Mouse (Mus musculus) kidney, postnatal 10 days (tissue): ENCODE results near the gene Tanc1.

ENCODE experiments used
- DNase-seq: peaks from one replicate; pipeline ENCODE4 v3.0.0; 2021; ENCODE audit warnings: mixed read lengths

The Tanc1 gene

DNA sequence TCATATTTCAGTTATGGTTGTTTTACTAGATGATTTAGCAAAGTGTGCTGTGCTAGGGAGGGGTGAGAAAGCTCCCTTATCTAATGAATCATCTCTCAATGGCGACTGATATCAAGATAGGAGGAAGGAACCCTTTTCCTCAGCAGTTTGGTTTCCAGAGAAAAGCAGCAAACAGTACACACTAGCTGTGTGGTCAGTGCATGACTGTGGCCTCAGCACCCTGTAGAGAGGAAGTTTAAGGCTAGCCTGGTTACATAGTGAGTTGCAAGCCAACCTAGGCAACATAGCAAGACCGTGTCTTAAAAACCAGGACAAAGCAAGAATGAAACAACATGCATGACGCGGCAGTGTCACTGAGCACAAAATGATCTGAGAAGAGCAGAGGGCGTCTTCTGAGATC, 150.4 kb downstream of the Tanc1 start:
- no peak for DNase-seq

DNA sequence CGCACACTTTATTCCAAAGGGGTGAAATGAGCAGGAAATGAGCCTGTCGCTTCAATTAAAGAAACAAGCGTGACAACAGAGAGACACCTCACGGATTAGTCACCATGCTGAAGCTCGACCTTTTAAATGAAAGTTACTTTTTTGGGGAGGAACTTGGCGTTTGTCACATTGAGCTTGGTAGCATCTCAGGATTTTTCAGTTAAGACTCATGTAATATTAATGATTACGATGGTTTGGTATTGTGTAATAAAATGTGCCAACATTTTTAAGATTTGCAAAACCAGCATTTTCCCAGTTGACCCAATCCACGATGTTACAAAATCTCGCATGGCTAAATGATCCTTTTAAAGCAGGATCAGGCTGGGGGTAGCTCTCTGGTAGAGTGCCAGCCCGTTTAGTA, 153.8 kb downstream of the Tanc1 start:
- no peak for DNase-seq

DNA sequence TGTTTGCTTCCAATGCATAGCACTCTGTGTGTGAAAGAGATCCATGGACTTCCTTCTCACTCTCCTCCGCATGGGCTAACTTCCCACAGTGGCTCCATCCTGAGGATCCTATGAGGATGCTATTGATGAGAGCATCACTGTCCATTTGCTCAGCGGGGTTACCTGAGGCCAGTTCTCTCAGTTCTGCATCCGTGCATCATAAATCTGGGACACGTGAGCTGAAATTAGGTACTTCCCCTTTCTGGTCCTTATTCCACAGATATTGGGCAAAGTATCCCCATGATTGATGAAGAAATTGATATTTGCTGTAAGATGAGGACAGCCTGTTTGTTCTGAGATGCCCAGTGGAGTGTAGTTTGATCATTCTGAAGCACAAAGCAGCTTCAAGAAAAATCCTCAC, 156.1 kb downstream of the Tanc1 start:
- DNase-seq = no peak

DNA sequence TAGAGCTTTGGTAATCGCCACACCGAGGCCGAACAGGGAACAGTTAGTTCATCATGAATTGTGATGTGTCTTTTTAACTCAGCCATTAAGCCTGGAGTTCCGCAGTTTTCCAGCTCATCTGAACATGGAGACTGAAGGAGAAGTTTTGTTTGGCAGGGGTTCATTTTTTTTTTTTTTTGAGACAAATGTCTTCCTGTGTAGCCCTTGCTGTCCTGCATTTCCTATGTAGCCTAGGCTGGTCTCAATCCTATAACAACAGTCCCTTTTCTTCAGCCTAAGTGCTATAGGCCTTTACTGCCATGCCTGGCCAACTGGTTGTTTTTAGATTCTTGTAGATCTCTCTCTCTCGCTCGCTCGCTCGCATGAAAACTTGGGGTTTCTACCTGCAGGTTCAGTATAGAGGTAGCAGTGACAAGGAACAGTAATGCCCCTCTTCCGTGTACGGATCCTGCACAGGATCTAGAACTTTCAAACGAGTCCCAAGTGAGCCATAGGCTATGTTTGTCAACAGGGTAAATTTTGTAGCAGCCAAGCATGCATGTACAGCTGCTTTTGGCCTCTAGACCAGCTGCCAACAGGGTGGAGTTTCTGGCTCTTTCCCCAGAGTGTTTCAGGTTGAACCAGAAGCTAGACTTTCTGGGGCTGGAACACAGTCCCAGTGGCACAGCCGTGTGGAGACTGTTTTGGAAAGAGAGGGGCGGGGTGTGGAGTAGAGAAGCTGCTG, 157.0 kb downstream of the Tanc1 start:
- peak; percentile 67 for DNase-seq

DNA sequence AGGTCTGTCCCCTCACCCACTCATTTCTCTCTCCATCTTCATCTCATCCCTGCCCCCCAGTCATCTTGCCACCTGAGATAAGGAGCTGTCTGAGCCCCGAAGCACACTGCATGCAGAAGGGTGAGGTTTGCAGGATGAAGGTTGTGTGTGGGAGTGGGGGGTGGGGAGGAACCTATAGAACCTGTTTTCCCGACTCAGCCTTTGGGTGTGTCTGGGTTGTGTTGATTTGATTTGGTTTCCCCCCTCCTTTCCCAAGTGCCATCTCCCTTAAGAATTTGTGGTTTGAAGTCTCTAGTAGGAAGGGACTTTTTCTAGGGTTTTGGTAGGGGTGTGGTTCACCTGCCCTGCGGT, 157.5 kb downstream of the Tanc1 start:
- DNase-seq = no peak

DNA sequence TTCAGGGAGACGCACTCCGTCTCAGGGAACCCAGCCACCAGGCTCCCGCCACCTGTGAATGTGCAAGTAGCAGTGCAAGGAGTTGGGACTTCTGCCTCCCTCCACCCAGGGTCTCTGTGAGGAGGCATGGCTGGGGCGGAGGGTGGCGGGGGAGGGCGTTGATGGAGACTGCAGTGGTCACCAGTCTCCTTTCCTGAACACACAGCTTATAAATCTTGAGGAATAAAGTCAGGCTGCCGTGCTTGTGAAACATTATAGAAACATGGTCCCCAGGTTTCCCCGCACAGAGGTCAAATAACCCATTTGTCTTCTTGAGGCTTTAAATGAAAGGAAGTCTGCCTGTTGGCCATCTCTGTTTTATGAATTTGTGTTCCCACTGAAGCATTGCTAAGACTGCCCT, 159.9 kb downstream of the Tanc1 start:
- DNase-seq = peak; percentile 47

DNA sequence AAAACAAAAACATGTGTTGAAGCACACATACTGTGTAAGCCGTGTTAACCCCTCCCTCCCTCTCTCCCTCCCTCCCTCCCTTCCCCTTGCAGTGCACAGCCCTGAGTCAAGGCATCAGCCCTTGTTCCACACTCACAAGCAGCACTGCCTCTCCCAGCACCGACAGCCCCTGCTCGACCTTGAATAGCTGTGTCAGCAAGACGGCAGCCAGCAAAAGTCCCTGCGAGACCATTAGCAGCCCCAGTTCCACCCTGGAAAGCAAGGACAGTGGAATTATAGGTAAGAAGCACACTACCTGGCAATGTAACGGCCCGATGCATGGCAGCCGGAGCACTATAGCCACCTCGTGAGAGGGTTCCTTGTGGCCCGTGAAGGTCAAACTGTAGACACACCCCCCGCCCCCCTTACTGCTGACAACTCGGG, 160.4 kb downstream of the Tanc1 start:
- peak; percentile 66 for DNase-seq

DNA sequence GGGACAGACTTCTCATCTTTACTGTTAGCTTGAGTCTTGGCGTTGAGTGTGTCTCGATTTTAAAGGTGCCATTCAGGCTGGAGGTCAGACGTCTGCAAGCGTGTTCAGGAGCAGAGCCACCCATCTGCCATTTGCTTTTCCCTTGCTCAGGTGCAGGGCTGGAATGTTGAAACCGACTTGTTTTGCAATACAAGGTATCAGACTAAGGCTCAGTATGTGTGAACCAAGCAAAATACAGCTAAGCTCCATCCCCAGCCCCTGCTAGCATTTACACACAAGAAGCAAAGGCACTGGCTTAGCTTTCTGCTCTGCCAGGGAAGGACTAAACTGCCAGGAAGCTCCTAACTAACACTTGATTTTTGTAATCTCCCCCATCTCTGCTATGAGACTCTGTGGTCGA, 162.5 kb downstream of the Tanc1 start:
- DNase-seq = no peak

DNA sequence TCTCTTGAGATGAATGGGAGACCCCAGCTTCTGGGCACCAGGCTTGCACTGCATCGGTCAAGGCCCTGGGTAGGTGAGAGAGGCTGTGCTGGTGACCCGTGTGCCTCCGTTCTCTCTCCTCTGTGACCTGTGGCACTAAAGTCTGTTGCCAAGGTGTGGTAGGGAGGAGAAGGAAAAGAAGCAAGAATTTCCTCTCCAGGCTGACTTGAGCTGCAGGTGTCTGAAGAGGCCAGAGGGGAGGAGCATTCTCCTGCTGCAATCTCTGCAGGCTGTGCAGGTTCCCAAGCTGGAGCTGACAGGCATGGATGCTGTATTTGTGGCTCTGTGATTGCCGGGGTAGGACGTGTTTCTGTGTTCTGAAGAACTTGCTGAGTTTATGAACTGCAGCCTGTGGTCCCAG, 163.3 kb downstream of the Tanc1 start:
- no peak for DNase-seq

DNA sequence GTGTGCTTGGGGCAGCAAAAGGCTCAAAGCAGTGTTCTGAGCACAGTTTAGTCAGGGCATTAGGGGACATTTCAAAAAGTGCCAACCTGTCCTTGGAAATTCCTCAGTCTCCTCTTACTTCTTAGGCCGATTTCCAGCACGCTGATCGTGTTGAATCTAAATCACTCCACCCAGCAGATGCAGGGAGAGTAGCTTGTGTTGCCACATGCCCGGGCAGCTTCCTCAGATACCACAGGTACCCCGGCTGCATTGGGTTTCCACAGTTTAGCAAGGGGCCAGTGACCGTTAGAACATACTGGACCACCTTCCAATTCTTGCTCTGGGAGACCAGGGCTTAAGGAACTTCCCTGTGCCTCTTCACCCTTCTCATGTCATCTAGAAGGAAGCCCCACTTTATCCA, 164.0 kb downstream of the Tanc1 start:
- no peak for DNase-seq

DNA sequence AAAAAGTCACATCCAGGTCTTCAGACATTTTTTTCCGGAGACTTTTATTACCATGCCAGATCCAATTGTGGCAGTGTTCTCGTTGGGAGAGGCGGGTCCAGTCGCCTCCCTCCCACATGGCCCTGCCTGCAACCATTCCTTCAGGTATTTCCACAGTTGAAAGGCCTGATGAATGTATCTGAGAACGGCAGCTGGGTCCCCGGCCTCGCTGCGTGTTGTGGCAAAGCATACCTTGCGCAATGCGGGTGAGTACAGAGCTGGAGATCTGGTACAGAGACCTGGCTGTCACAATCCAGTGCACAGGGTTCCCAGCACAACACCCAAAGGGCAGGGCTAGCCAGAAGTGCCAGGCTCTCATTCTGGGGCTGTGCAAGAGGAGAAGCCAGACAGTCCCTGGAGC, 167.5 kb downstream of the Tanc1 start:
- DNase-seq = peak; percentile 63

DNA sequence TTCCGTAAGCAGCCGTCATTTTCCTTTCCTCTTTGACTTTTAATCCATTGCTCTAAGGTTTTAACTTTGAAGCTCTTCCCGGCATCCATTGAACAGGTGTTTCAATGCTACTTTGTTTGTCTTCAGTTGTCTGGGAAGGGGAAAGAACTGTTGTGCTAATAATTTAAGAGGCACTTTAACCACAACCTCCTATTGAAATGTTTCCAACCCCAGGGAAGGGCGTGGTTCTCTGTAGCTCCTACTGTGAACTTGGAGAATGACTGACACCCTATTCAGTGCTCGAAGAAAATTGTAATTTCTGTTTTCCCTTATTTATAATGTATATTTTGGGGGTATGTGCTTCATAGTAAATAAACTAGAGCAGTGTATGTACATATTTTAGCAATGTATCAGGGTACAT, 168.4 kb downstream of the Tanc1 start:
- DNase-seq = no peak

DNA sequence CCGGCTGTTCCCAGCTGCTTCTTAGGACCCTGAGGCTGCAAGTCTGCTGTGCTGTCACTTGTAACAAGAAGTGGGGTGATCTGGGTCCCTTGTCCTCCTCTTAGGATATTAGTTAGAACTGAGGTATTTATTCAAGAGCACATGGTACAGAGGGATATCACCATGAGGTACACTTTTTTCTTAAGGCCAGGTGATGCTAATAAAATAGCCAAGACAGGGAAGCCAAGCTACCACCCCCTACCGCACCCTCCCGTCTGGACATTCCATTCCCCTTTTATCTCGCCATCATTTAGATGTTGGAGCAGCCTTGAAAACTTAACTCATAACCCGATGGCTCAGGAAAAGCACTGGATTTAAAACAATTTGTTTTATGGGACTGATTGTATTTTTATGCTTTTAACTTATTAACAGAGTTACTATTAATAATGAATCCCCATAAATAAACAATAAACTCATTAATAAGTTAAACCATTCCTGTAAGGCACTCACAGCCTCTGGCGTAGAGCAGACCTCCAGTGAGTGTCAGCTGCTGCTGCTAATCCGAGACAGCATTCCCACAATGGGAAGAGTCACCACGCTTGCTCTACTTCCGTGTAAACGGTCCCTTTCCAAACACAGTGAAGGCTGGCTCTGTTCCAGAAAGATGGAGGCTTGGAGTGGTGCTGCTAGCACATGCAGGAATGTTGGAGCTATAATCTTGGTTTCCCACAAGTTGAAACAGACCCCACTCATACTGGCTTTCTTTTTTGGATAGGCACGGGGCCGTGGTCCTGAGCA, 171.4 kb downstream of the Tanc1 start:
- peak; percentile 60 for DNase-seq

DNA sequence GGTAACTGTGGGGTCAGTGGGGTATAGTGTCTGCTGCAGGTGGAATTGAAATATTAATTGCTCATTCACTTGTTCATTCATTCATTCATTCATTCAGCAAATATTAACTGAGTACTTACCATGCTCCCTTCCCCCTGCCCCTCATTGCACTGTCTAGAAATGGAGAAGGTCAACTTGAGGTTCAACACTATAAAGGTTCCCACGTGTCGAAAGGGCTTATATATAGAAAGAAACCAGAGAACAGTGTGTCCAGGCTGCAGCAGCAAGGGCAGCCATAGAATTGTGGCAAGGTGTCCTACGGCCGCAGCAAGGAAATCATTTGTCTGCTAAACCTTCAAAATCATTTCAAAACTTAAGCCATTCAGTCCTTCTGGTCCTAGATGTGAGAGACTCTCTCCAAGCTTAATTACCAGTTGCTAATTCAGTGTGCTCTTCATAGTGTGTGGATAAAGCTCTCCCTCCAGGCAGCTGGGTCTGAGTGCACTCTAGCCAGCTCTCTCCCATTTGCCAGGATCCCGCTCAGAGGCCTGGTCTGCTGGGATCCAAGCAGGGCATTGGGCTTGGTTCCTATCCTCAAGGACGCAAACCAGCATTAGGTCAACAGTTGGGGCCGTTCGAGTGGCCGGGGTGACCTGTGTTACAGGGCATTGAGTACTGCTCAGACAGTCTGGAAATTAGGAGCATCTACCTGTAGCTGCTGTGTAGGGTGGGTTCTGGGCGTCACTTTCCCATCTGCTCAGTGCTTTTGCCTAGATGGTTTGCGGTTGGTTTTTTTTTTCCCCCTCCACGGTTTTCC, 172.2 kb downstream of the Tanc1 start:
- peak; percentile 41 for DNase-seq

DNA sequence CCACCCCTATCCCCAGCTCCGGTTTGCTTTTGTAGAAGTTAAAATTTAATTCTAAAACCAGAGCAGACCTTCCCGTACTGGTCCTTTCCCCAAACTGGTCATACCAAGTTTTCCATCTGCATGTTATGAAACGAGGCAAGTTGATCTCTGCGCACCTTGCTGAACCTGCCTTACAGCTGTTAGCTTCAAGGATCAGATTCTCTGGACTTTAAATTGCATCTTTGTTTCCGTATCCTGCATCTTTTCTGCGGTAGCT, 172.7 kb downstream of the Tanc1 start:
- no peak for DNase-seq

DNA sequence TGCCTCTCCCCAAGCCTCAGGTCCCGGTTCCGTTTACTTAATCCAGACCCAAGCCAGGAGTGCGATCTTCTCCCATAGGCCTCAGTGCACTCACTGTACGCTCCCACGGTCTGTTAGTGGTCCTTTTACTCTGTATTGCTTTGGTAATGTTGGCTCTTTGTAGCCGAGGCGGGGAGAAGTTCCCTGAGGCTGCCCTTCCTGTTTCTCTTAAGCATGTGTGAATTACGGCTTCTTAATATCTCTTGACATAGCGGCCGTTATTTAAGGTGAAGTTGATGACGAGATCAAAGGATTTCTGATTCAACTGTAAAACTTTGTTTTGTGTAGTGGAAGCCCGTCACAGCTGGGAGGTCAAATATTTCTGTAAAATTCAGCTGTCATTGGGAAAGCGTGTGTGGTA, 173.8 kb downstream of the Tanc1 start:
- peak; percentile 44 for DNase-seq

DNA sequence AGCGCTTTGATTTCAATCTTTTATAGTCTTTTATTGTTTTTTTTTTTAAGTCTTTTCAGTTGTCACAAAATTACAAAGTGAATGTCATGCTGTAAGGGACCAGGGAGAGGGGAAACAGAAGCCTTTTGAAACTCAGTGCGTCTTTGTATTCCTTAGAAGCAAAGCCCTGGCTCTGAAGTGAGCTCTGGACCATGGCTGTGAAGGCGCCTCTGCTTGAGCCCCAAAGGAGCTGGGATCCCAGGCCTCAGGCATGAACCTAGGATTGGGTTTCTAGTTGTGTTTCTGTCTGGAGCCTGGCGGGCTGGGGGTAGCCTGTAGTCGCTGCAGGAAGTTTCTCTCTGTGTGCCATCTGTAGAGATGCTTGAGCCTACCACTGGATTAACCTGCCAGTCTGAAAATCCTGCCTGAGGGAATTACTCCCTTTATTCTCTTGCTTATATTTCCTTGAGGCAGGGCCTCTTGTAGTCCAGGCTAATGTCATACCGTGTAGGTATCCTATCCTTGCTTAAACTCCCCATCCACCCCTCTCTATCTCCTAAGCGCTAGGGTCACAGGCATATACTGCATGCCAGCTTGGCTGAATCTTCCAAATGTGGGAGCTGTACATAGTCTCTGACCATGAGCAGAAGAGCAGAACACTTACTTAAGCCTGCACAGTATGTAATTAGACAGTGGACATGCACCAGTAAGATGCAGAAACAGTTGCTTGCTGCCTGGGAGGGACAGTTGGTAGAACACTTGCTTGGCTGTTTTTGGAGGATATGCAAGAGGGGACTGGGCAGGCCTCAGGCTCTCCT, 177.1 kb downstream of the Tanc1 start:
- DNase-seq = no peak

DNA sequence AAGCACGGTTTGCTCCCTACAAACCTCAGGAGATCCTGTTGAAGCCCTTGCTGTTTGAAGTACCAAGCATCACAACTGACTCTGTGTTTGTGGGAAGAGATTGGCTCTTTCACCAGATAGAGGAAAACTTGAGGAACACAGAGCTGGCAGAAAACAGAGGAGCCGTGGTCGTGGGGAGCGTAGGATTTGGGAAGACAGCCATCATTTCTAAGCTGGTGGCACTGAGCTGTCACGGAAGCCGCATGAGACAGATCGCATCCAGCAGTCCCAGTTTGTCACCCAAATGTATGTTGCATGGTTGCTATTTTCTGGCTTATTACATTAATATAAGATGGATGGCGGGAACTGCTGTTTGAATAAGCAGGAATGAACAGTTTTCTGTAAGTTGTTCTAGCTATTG, 179.8 kb downstream of the Tanc1 start:
- no peak for DNase-seq

DNA sequence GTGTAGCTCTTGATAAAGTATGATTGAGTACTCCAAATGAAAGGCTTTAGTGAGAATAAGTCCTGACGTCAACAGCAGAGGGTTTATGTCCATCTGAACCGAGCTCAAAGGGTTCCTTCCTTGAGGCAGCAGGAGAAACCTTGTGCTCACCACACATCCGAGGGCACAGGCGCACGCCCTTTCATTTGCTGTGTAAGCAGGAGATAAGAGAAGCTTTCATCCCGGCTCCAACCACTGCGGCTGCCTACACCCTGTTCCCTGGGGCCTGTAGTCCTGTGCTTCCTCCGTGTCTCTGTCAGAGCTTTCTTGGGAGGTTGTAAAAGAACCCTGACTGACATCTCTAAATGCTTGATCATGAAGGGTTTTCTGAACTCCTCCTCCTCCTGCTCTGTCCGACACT, 181.5 kb downstream of the Tanc1 start:
- DNase-seq = no peak

DNA sequence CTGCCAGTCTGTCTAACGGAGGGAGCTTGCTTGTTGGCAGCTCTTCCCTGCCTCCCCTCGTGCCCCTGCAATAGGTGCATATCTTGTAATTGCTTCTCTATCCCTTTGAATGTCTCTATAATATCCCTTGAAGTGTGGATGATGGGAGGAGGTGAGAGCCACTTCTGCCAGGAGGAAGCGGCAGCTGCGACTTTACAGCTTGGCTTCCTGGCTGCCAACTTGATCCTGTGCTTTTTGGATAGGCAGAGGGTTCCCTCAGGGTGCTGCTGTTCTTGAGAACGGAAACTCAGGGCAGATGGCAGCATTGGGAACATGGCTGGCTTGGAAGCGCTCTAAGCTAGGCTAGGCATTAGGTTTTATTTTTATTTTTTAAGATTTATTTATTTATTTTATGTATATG, 183.0 kb downstream of the Tanc1 start:
- no peak for DNase-seq

DNA sequence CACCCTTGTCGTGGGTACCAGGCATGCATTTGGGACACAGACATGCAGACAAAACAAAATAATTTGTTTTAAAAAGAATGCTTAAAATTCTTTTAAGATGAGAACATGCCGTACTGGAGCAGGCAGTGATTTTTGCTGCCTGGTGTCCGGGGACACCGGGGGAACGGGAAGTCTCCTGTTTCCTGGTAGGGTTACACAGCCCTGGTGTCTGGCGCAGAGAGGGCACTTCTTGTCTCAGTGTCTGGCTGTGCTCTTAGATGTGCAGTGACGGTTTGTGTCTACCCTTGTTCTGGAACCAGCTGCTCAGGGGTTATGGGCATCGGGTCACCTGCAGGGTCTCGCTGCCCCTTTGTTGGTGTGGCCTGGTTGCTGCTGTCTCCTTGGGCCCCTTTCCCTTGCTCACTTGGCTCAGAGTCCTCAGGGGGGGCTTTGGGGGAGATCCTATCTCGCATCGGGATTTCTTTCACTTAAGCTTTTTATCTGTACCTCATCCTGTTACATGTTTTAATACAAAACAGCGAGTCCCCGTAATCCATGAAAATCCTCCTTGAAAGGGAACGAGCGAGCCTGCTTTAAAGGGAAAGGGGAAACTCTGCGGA, 187.2 kb downstream of the Tanc1 start:
- no peak for DNase-seq

DNA sequence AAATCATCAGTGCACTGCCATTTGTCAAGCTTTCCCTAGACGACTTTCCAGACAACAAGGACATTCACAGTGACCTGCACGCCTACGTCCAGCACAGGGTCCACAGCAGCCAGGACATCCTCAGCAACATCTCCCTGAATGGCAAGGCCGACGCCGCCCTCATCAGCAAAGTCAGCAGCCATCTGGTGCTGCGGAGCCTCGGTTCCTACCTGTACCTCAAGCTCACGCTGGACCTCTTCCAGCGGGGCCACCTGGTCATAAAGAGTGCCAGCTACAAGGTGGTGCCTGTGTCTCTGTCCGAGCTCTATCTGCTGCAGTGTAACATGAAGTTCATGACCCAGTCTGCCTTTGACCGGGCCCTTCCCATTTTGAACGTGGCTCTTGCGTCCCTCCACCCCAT, 187.7 kb downstream of the Tanc1 start:
- DNase-seq = no peak
